Mouse (Mus musculus): ENCODE data around the gene Foxc2. TPM values are rescaled to one million over a fixed set of nuclear protein-coding genes. Genes with fewer than 3 reads are reported as not detected.

The Foxc2 gene
- polyA plus RNA-seq, 1 experiment from 2014 or later = 0.48 TPM

GRCm38 (mm10) chr8:121088871-121089630 lies 26.9 kb upstream of the Foxc2 start:
- H3K27me3 ChIP-seq (replicated peaks; ENCODE audit: control insufficient read depth, insufficient read depth, low read length) = peaks cover 72% of the 10 kb centered on the region
- peaks cover 3% of the 10 kb centered on the region; the same call in 1 of the 2 replicates for H3K36me3 ChIP-seq (ENCODE audit: control insufficient read depth, insufficient read depth)
- no peaks in the 10 kb centered on the region for H3K4me1 ChIP-seq (replicated peaks; ENCODE audit: control insufficient read depth, insufficient read depth, low read length)
- H3K9me3 ChIP-seq (ENCODE audit: control insufficient read depth) = no peaks in the 10 kb centered on the region
- peak overlapping the region; percentile 84 for H3K4me2 ChIP-seq (replicated peaks; ENCODE audit: low read depth)
- peak overlapping the region; percentile 57 for H3K27ac ChIP-seq (ENCODE audit: low read depth, low read length)
- 7% methylated on average over 40 of the region's 40 CpGs for WGBS
- peak overlapping the region; percentile 75 for H3K9ac ChIP-seq (ENCODE audit: low read depth, low read length)
- peak overlapping the region; percentile 65 for H3K4me3 ChIP-seq (ENCODE audit: low read depth, low read length)
- ATAC-seq = no peak
- no peak for TF ChIP-seq CTCF (IDR thresholded peaks at IDR 0.05; ENCODE audit: low read depth)

- Histone ChIP-seq H3K9me3 (ENCODE audit: control insufficient read depth) (no peaks in the 10 kb centered on the region), H3K4me1 (replicated peaks; ENCODE audit: control insufficient read depth, insufficient read depth, low read length) (no peaks in the 10 kb centered on the region), H3K4me2 (replicated peaks; ENCODE audit: low read depth) (peak overlapping the region; percentile 84), H3K27ac (ENCODE audit: low read depth, low read length) (peak overlapping the region; percentile 57), H3K36me3 (ENCODE audit: control insufficient read depth, insufficient read depth) (peaks cover 3% of the 10 kb centered on the region; the same call in 1 of the 2 replicates), H3K27me3 (replicated peaks; ENCODE audit: control insufficient read depth, insufficient read depth, low read length) (peaks cover 65% of the 10 kb centered on the region), H3K9ac (ENCODE audit: low read depth, low read length) (peak overlapping the region; percentile 75), H3K4me3 (ENCODE audit: low read depth, low read length) (peak overlapping the region; percentile 65)
- whole genome bisulfite sequencing = 10% methylated on average over 32 of the region's 32 CpGs
- no peak for TF ChIP-seq CTCF (IDR thresholded peaks at IDR 0.05; ENCODE audit: low read depth)
- ATAC-seq = no peak
Measured at GRCm38 (mm10) chr8:121089631-121090380, 26.2 kb upstream of the Foxc2 start.

GRCm38 (mm10) chr8:121090716-121091115 lies 25.3 kb upstream of the Foxc2 start:
- no peak for ATAC-seq
- Histone ChIP-seq H3K4me2 (replicated peaks; ENCODE audit: low read depth) (peak overlapping the region; percentile 84; the same call in 1 of the 2 replicates), H3K4me3 (ENCODE audit: low read depth, low read length) (no peak overlapping the region), H3K27me3 (replicated peaks; ENCODE audit: control insufficient read depth, insufficient read depth, low read length) (peaks cover 56% of the 10 kb centered on the region), H3K36me3 (ENCODE audit: control insufficient read depth, insufficient read depth) (peaks cover 3% of the 10 kb centered on the region; the same call in 1 of the 2 replicates), H3K9me3 (ENCODE audit: control insufficient read depth) (no peaks in the 10 kb centered on the region), H3K9ac (ENCODE audit: low read depth, low read length) (0 out of 2 replicates have a peak overlapping the region, but pooled peaks have one; percentile 22), H3K4me1 (replicated peaks; ENCODE audit: control insufficient read depth, insufficient read depth, low read length) (no peaks in the 10 kb centered on the region), H3K27ac (ENCODE audit: low read depth, low read length) (peak overlapping the region; percentile 54; the same call in 1 of the 2 replicates)
- WGBS = 5% methylated on average over 1 of the region's 1 CpGs
- TF ChIP-seq CTCF (IDR thresholded peaks at IDR 0.05; ENCODE audit: low read depth) = peak; percentile 65

- Histone ChIP-seq H3K9ac (ENCODE audit: low read depth, low read length) (no peak overlapping the region), H3K27me3 (replicated peaks; ENCODE audit: control insufficient read depth, insufficient read depth, low read length) (peaks cover 43% of the 10 kb centered on the region), H3K4me2 (replicated peaks; ENCODE audit: low read depth) (peak overlapping the region; percentile 35; the same call in 1 of the 2 replicates), H3K36me3 (ENCODE audit: control insufficient read depth, insufficient read depth) (peaks cover 4% of the 10 kb centered on the region), H3K9me3 (ENCODE audit: control insufficient read depth) (no peaks in the 10 kb centered on the region), H3K4me1 (replicated peaks; ENCODE audit: control insufficient read depth, insufficient read depth, low read length) (no peaks in the 10 kb centered on the region), H3K27ac (ENCODE audit: low read depth, low read length) (0 out of 2 replicates have a peak overlapping the region, but pooled peaks have one; percentile 35), H3K4me3 (ENCODE audit: low read depth, low read length) (no peak overlapping the region)
- no peak for TF ChIP-seq CTCF (IDR thresholded peaks at IDR 0.05; ENCODE audit: low read depth)
- WGBS = 23% methylated on average over 6 of the region's 6 CpGs
- 0 out of 2 replicates have a peak, but pooled peaks have one; percentile 28 for ATAC-seq
Measured at GRCm38 (mm10) chr8:121092141-121092540, 23.8 kb upstream of the Foxc2 start.

GRCm38 (mm10) chr8:121092627-121093026 lies 23.3 kb upstream of the Foxc2 start:
- 3% methylated on average over 16 of the region's 16 CpGs for WGBS
- peak; percentile 96 for TF ChIP-seq CTCF (IDR thresholded peaks at IDR 0.05; ENCODE audit: low read depth)
- no peaks in the 10 kb centered on the region for H3K9me3 ChIP-seq (ENCODE audit: control insufficient read depth)
- peaks cover 8% of the 10 kb centered on the region for H3K36me3 ChIP-seq (ENCODE audit: control insufficient read depth, insufficient read depth)
- no peaks in the 10 kb centered on the region for H3K4me1 ChIP-seq (replicated peaks; ENCODE audit: control insufficient read depth, insufficient read depth, low read length)
- ATAC-seq = peak; percentile 60
- H3K27ac ChIP-seq (ENCODE audit: low read depth, low read length) = peak overlapping the region; percentile 35; the same call in 1 of the 2 replicates
- H3K4me2 ChIP-seq (replicated peaks; ENCODE audit: low read depth) = peak overlapping the region; percentile 35; the same call in 1 of the 2 replicates
- peaks cover 43% of the 10 kb centered on the region for H3K27me3 ChIP-seq (replicated peaks; ENCODE audit: control insufficient read depth, insufficient read depth, low read length)
- H3K4me3 ChIP-seq (ENCODE audit: low read depth, low read length) = no peak overlapping the region
- no peak overlapping the region for H3K9ac ChIP-seq (ENCODE audit: low read depth, low read length)

- no peak for ATAC-seq
- no peak overlapping the region for H3K9ac ChIP-seq (ENCODE audit: low read depth, low read length)
- H3K9me3 ChIP-seq (ENCODE audit: control insufficient read depth) = no peaks in the 10 kb centered on the region
- no peak overlapping the region for H3K4me3 ChIP-seq (ENCODE audit: low read depth, low read length)
- peaks cover 15% of the 10 kb centered on the region for H3K36me3 ChIP-seq (ENCODE audit: control insufficient read depth, insufficient read depth)
- H3K27ac ChIP-seq (ENCODE audit: low read depth, low read length) = no peak overlapping the region
- peaks cover 40% of the 10 kb centered on the region for H3K27me3 ChIP-seq (replicated peaks; ENCODE audit: control insufficient read depth, insufficient read depth, low read length)
- no peak for TF ChIP-seq CTCF (IDR thresholded peaks at IDR 0.05; ENCODE audit: low read depth)
- WGBS = 65% methylated on average over 6 of the region's 6 CpGs
- H3K4me2 ChIP-seq (replicated peaks; ENCODE audit: low read depth) = no peak overlapping the region
- no peaks in the 10 kb centered on the region for H3K4me1 ChIP-seq (replicated peaks; ENCODE audit: control insufficient read depth, insufficient read depth, low read length)
Measured at GRCm38 (mm10) chr8:121093496-121093895, 22.5 kb upstream of the Foxc2 start.
